Mouse (Mus musculus): ENCODE results near the gene Plin4. TPM values are rescaled to one million over a fixed set of nuclear protein-coding genes. Genes with fewer than 3 reads are reported as not detected.

Plin4 gene
- polyA plus RNA-seq, 1 experiment from 2014 or later, result 0.57 TPM

- H3K4me2 ChIP-seq, result no peak overlapping the region
- 87% methylated on average over 5 of the region's 5 CpGs for WGBS
- no peaks in the 10 kb centered on the region for H3K9me3 ChIP-seq (replicated peaks)
- no peak for ATAC-seq (replicated peaks; ENCODE audit: insufficient number of reproducible peaks, insufficient read depth, low FRiP score, low read depth)
- no peak overlapping the region for H3K4me3 ChIP-seq
- peaks cover 32% of the 10 kb centered on the region; the same call in 1 of the 2 replicates for H3K36me3 ChIP-seq
- H3K27me3 ChIP-seq, result no peaks in the 10 kb centered on the region
- no peak overlapping the region for H3K9ac ChIP-seq
- 0 out of 2 replicates have a peak, but pooled peaks cover 1% of the 10 kb centered on the region for H3K4me1 ChIP-seq (replicated peaks)
- no peak overlapping the region for H3K27ac ChIP-seq
Measured at GRCm38 (mm10) chr17:56051369-56051768, 58.2 kb downstream of the Plin4 start.

Other genes starting within 250 kb of the Plin4 start
- 5.7 and 6.0 TPM in 2 replicates for gene Zfp119a, start 230.9 kb downstream of the Plin4 start, polyA plus RNA-seq (2015; fragmentation: Nextera tagmentation; extraction: Ambion mirVana)
- gene Zfp959, start 217.7 kb downstream of the Plin4 start, polyA plus RNA-seq (2015; fragmentation: Nextera tagmentation; extraction: Ambion mirVana), result 6.8 and 8.8 TPM in 2 replicates
- gene Zfp119b, start 160.3 kb downstream of the Plin4 start, polyA plus RNA-seq (2015; fragmentation: Nextera tagmentation; extraction: Ambion mirVana), result 4.3 and 5.5 TPM in 2 replicates
- 0.87 and 2.2 TPM in 2 replicates for gene Ebi3, start 157.2 kb downstream of the Plin4 start, polyA plus RNA-seq (2015; fragmentation: Nextera tagmentation; extraction: Ambion mirVana)
- 13.9 and 18.2 TPM in 2 replicates for gene Yju2, start 150.7 kb downstream of the Plin4 start, polyA plus RNA-seq (2015; fragmentation: Nextera tagmentation; extraction: Ambion mirVana)
- gene Shd, start 139.3 kb downstream of the Plin4 start, polyA plus RNA-seq (2015; fragmentation: Nextera tagmentation; extraction: Ambion mirVana), result 6.6 and 8.7 TPM in 2 replicates
- gene Fsd1, start 123.3 kb downstream of the Plin4 start, polyA plus RNA-seq (2015; fragmentation: Nextera tagmentation; extraction: Ambion mirVana), result 2.6 and 5.0 TPM in 2 replicates
- 13.7 and 17.2 TPM in 2 replicates for gene Stap2, start 104.2 kb downstream of the Plin4 start, polyA plus RNA-seq (2015; fragmentation: Nextera tagmentation; extraction: Ambion mirVana)
- gene Mpnd, start 104.1 kb downstream of the Plin4 start, polyA plus RNA-seq (2015; fragmentation: Nextera tagmentation; extraction: Ambion mirVana), result 61.1 and 81.1 TPM in 2 replicates
- gene Sh3gl1, start 73.2 kb downstream of the Plin4 start, polyA plus RNA-seq (2015; fragmentation: Nextera tagmentation; extraction: Ambion mirVana), result 67.0 and 93.4 TPM in 2 replicates
- 10.1 and 15.0 TPM in 2 replicates for gene Chaf1a, start 69.4 kb downstream of the Plin4 start, polyA plus RNA-seq (2015; fragmentation: Nextera tagmentation; extraction: Ambion mirVana)
- gene Ubxn6, start 34.8 kb downstream of the Plin4 start, polyA plus RNA-seq (2015; fragmentation: Nextera tagmentation; extraction: Ambion mirVana), result 42.0 and 45.0 TPM in 2 replicates
- 65.8 and 86.4 TPM in 2 replicates for gene Hdgfl2, start 30.2 kb downstream of the Plin4 start, polyA plus RNA-seq (2015; fragmentation: Nextera tagmentation; extraction: Ambion mirVana)
- gene Plin5, start 7.8 kb upstream of the Plin4 start, polyA plus RNA-seq (2015; fragmentation: Nextera tagmentation; extraction: Ambion mirVana), result 1.0 and 1.1 TPM in 2 replicates
- gene Lrg1, start 12.2 kb upstream of the Plin4 start, polyA plus RNA-seq (2015; fragmentation: Nextera tagmentation; extraction: Ambion mirVana), result 1.0 and 1.3 TPM in 2 replicates
- gene Sema6b, start 30.5 kb upstream of the Plin4 start, polyA plus RNA-seq (2015; fragmentation: Nextera tagmentation; extraction: Ambion mirVana), result 0.92 and 1.3 TPM in 2 replicates
- 6.7 and 9.2 TPM in 2 replicates for gene Tnfaip8l1, start 52.7 kb upstream of the Plin4 start, polyA plus RNA-seq (2015; fragmentation: Nextera tagmentation; extraction: Ambion mirVana)
- 62.3 and 80.2 TPM in 2 replicates for gene Mydgf, start 74.1 kb upstream of the Plin4 start, polyA plus RNA-seq (2015; fragmentation: Nextera tagmentation; extraction: Ambion mirVana)
- gene Dpp9, start 109.1 kb upstream of the Plin4 start, polyA plus RNA-seq (2015; fragmentation: Nextera tagmentation; extraction: Ambion mirVana), result 19.7 and 25.7 TPM in 2 replicates
- gene Fem1a, start 147.0 kb upstream of the Plin4 start, polyA plus RNA-seq (2015; fragmentation: Nextera tagmentation; extraction: Ambion mirVana), result 19.4 and 22.5 TPM in 2 replicates
- 6.9 and 8.3 TPM in 2 replicates for gene Ticam1, start 167.0 kb upstream of the Plin4 start, polyA plus RNA-seq (2015; fragmentation: Nextera tagmentation; extraction: Ambion mirVana)
- 61.1 and 78.3 TPM in 2 replicates for gene Plin3, start 183.1 kb upstream of the Plin4 start, polyA plus RNA-seq (2015; fragmentation: Nextera tagmentation; extraction: Ambion mirVana)
- 0.13 TPM in 1 of 2 replicates, not detected in the other for gene Arrdc5, start 190.5 kb upstream of the Plin4 start, polyA plus RNA-seq (2015; fragmentation: Nextera tagmentation; extraction: Ambion mirVana)
- 51.3 and 83.9 TPM in 2 replicates for gene Uhrf1, start 193.5 kb upstream of the Plin4 start, polyA plus RNA-seq (2015; fragmentation: Nextera tagmentation; extraction: Ambion mirVana)
- 26.1 and 31.2 TPM in 2 replicates for gene Kdm4b, start 216.3 kb upstream of the Plin4 start, polyA plus RNA-seq (2015; fragmentation: Nextera tagmentation; extraction: Ambion mirVana)

Data from heart, embryonic 15.5 days (tissue).